Mouse (Mus musculus): ENCODE results near the gene Kbtbd12. TPM values are rescaled to one million over a fixed set of nuclear protein-coding genes. Genes with fewer than 3 reads are reported as not detected.
A peak's percentile ranks its signal among the peaks of the same experiment; 100 is the strongest.

Gene Kbtbd12
- 0.62 TPM in 1 of 2 replicates, not detected in the other for polyA plus RNA-seq (2014; fragmentation: Nextera tagmentation; extraction: Ambion mirVana)

DNA sequence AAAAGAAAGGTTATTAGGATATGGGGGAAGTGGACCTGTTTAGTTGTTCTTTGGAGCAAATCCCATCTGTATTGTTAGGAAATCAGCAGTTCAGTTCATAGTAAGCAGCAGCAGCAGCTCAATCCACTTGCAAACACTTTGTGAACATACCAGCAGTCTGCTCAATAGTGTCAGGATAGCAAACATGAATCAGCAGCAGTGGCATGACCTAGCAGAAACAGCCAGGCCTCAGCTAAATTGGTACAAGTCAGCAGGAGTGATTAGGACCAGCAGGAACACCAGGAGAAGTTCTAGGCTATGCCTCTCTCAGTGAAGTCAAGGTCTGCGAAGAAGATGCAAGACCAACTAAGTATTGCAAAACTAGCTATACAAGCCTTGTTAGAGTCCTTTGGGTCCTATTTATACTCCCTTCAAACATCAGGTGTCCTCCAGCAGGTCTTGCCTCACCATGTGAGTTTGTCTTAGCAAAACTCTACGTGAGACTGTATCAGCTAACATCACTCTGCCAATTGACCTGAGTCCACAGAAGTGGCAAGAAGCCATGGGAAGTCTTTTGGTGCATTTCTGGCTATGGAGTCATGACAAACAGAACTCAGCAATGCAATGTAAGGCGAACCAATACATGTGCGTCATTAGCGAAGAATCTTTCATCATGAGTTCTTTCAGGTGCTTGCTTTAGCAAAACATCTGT lies at the start of gene Kbtbd12:
Kbtbd12 (minus strand) TSS at position 340 of the 691 bp plus-strand sequence.
- Histone ChIP-seq H3K27me3 (ENCODE audit: control insufficient read depth, insufficient read depth, low read length) (no peaks in the 10 kb centered on the region; the same call in 1 of the 2 replicates), H3K9ac (no peak within 1 kb of the TSS), H3K27ac (no peak within 1 kb of the TSS; the same call in 1 of the 2 replicates), H3K4me1 (replicated peaks; ENCODE audit: control insufficient read depth, insufficient read depth, low read length) (peaks cover 14% of the 10 kb centered on the region), H3K4me2 (replicated peaks) (no peak within 1 kb of the TSS), H3K4me3 (replicated peaks; ENCODE audit: low read length) (no peak within 1 kb of the TSS), H3K36me3 (replicated peaks; ENCODE audit: control insufficient read depth, insufficient read depth) (no peaks in the 10 kb centered on the region), H3K9me3 (ENCODE audit: control insufficient read depth, low read length) (0 out of 2 replicates have a peak, but pooled peaks cover 7% of the 10 kb centered on the region)
- WGBS: 96% methylated on average over 5 of the region's 5 CpGs
- ATAC-seq (ENCODE audit: low FRiP score) (no peak), DNase-seq (ENCODE audit: low spot score) (no peak)

- 0 out of 2 replicates have a peak, but pooled peaks cover 7% of the 10 kb centered on the region for H3K4me1 ChIP-seq (replicated peaks; ENCODE audit: control insufficient read depth, insufficient read depth, low read length)
- ATAC-seq (ENCODE audit: low FRiP score): no peak
Observed at GRCm38 (mm10) chr6:88683380-88684053, 45.8 kb upstream of the Kbtbd12 start.

DNA sequence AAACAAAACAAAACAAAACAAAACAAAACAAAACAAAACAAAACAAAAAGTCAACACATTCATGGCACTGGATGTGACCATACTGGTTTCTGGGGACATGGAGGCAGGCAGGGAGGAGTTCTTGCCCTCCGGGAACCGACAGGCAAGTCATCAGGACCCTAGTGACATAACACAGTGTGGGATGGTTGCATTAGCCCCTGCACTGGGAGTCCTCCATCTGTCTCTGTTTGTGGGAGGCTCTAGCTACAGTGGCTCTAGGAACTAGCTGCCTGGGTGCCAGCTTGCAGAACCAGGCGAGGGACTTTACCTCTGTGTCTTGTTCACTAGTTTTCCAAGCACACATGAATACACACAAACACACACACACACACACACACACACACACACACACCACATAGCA lies 43.3 kb upstream of the Kbtbd12 start:
- H3K9ac ChIP-seq: no peak overlapping the region
- H3K9me3 ChIP-seq (ENCODE audit: control insufficient read depth, low read length): no peaks in the 10 kb centered on the region
- 0 out of 2 replicates have a peak, but pooled peaks cover 7% of the 10 kb centered on the region for H3K4me1 ChIP-seq (replicated peaks; ENCODE audit: control insufficient read depth, insufficient read depth, low read length)
- WGBS: 92% methylated on average over 3 of the region's 3 CpGs
- no peaks in the 10 kb centered on the region for H3K27me3 ChIP-seq (ENCODE audit: control insufficient read depth, insufficient read depth, low read length)
- H3K27ac ChIP-seq: no peak overlapping the region
- no peaks in the 10 kb centered on the region for H3K36me3 ChIP-seq (replicated peaks; ENCODE audit: control insufficient read depth, insufficient read depth)
- H3K4me2 ChIP-seq (replicated peaks): no peak overlapping the region
- H3K4me3 ChIP-seq (replicated peaks; ENCODE audit: low read length): no peak overlapping the region
- ATAC-seq (ENCODE audit: low FRiP score) (no peak), DNase-seq (ENCODE audit: low spot score) (no peak)

More at GRCm38 (mm10) chr6:88683380-88684053, 45.8 kb upstream of the Kbtbd12 start:
- Histone ChIP-seq H3K4me3 (replicated peaks; ENCODE audit: low read length) (no peak overlapping the region), H3K36me3 (replicated peaks; ENCODE audit: control insufficient read depth, insufficient read depth) (no peaks in the 10 kb centered on the region), H3K9me3 (ENCODE audit: control insufficient read depth, low read length) (no peaks in the 10 kb centered on the region), H3K27me3 (ENCODE audit: control insufficient read depth, insufficient read depth, low read length) (no peaks in the 10 kb centered on the region), H3K9ac (no peak overlapping the region), H3K27ac (peak overlapping the region; percentile 71), H3K4me2 (replicated peaks) (no peak overlapping the region)
- DNase-seq (ENCODE audit: low spot score): peak; percentile 49
- WGBS: 41% methylated on average over 7 of the region's 7 CpGs

DNA sequence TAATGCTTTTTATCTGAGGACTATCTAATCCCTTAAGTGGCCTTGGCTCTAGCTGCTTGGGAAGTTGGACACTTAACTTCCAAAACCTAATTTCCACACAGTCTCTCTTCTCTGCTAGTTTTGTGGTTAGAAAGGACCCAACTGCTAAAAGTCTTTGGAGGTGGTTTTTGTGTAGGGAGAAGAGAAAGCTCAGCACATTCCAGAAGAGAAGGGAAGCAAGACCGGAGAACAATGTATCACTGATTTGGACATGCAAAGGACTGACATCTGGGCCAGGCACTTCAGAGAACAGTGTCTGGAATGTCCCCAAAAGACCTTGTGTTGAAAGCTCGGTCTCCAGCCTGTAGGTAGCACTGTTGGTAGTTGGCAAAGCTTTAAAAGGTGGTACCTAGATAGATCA lies 40.0 kb upstream of the Kbtbd12 start:
- Histone ChIP-seq H3K4me1 (replicated peaks; ENCODE audit: control insufficient read depth, insufficient read depth, low read length) (no peaks in the 10 kb centered on the region), H3K4me3 (replicated peaks; ENCODE audit: low read length) (no peak overlapping the region), H3K9ac (no peak overlapping the region), H3K4me2 (replicated peaks) (no peak overlapping the region), H3K36me3 (replicated peaks; ENCODE audit: control insufficient read depth, insufficient read depth) (no peaks in the 10 kb centered on the region), H3K27me3 (ENCODE audit: control insufficient read depth, insufficient read depth, low read length) (no peaks in the 10 kb centered on the region), H3K27ac (no peak overlapping the region), H3K9me3 (ENCODE audit: control insufficient read depth, low read length) (no peaks in the 10 kb centered on the region)
- no peak for DNase-seq (ENCODE audit: low spot score)
- ATAC-seq (ENCODE audit: low FRiP score): no peak
- 73% methylated on average over 2 of the region's 2 CpGs for WGBS

DNA sequence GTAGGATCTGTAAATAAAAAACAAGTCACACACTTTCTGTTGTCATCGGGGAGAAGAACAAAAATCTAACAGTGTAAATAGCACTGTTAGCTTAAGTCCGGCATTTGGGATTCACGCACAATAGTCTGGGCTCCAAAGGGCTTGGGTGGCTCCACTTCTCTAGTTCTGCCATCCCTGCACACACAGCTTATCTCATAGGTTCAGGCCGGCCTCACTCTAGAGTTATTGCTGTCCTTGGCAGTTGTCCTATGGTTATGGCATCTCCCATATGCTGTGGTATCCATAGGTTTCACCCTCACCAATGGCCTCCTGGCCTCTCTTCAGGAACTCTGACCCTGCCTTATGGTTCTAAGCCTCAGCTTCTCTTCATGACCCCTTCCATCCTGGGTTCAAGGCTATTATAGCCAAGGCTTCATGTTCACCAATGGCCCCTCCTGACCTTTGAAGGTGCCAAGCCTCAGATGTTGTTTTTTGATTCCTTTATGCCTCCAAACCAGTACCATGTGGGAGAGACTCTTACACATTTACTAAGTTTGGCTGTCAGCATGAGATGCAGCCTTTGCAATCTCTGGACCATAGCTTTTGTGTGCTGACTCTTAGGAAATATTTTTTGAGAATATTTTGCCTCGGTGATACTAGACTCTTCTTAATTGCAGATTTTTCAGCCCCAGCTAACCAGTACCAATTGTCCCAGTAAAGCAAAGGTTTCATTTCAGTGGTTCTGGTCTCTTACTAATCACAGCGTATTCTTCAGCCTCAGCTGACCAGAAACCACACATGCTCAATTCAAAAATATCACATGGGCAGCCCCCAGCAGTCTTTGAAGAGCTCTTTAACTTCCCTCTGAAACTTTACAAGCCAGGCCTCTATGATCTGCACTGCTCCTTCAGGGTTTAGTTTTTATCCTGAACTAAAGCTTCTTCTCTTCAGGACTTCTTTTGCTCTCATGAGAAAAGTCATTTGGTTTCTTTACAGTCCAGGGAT lies 39.3 kb upstream of the Kbtbd12 start:
- H3K4me3 ChIP-seq (replicated peaks; ENCODE audit: low read length): no peak overlapping the region
- no peaks in the 10 kb centered on the region for H3K27me3 ChIP-seq (ENCODE audit: control insufficient read depth, insufficient read depth, low read length)
- 90% methylated on average over 6 of the region's 6 CpGs for WGBS
- no peak overlapping the region for H3K4me2 ChIP-seq (replicated peaks)
- H3K9me3 ChIP-seq (ENCODE audit: control insufficient read depth, low read length): no peaks in the 10 kb centered on the region
- no peak for DNase-seq (ENCODE audit: low spot score)
- H3K27ac ChIP-seq: no peak overlapping the region
- H3K4me1 ChIP-seq (replicated peaks; ENCODE audit: control insufficient read depth, insufficient read depth, low read length): no peaks in the 10 kb centered on the region
- no peaks in the 10 kb centered on the region for H3K36me3 ChIP-seq (replicated peaks; ENCODE audit: control insufficient read depth, insufficient read depth)
- H3K9ac ChIP-seq: no peak overlapping the region
- ATAC-seq (ENCODE audit: low FRiP score): no peak

- Histone ChIP-seq H3K4me3 (replicated peaks; ENCODE audit: low read length) (no peak overlapping the region), H3K4me1 (replicated peaks; ENCODE audit: control insufficient read depth, insufficient read depth, low read length) (no peaks in the 10 kb centered on the region), H3K9me3 (ENCODE audit: control insufficient read depth, low read length) (no peaks in the 10 kb centered on the region), H3K9ac (no peak overlapping the region), H3K4me2 (replicated peaks) (no peak overlapping the region), H3K27ac (no peak overlapping the region), H3K36me3 (replicated peaks; ENCODE audit: control insufficient read depth, insufficient read depth) (no peaks in the 10 kb centered on the region), H3K27me3 (ENCODE audit: control insufficient read depth, insufficient read depth, low read length) (no peaks in the 10 kb centered on the region)
- no peak for DNase-seq (ENCODE audit: low spot score)
- 94% methylated on average over 2 of the region's 2 CpGs for WGBS
- ATAC-seq (ENCODE audit: low FRiP score): no peak
Observed at GRCm38 (mm10) chr6:88675815-88676214, 38.1 kb upstream of the Kbtbd12 start.

GRCm38 (mm10) chr6:88662284-88662683 lies 24.5 kb upstream of the Kbtbd12 start:
- no peaks in the 10 kb centered on the region for H3K27me3 ChIP-seq (ENCODE audit: control insufficient read depth, insufficient read depth, low read length)
- no peak overlapping the region for H3K9ac ChIP-seq
- 88% methylated on average over 3 of the region's 3 CpGs for WGBS
- no peak overlapping the region for H3K4me2 ChIP-seq (replicated peaks)
- no peaks in the 10 kb centered on the region for H3K9me3 ChIP-seq (ENCODE audit: control insufficient read depth, low read length)
- no peaks in the 10 kb centered on the region for H3K4me1 ChIP-seq (replicated peaks; ENCODE audit: control insufficient read depth, insufficient read depth, low read length)
- ATAC-seq (ENCODE audit: low FRiP score) (no peak), DNase-seq (ENCODE audit: low spot score) (no peak)
- no peak overlapping the region for H3K27ac ChIP-seq
- no peak overlapping the region for H3K4me3 ChIP-seq (replicated peaks; ENCODE audit: low read length)
- H3K36me3 ChIP-seq (replicated peaks; ENCODE audit: control insufficient read depth, insufficient read depth): no peaks in the 10 kb centered on the region

DNA sequence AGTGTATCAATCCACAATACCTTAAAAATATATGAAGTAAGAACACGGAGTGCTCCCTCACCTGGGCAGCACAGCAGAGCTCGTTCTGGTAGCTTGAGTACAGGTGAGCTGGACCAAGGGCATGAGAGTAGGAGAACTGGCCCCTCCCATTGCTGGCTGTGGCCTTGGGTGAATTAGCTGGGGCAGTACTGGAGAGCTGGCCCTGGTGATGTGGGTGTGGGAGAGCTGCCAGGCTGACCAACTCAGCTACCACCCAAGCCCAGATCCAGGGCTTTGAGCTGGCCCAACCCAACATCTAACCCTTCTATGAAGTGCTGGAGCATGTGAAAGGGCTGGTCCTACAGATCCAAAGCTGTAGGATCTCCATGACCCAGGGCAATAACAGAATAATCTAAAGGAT lies 23.9 kb upstream of the Kbtbd12 start:
- ATAC-seq (ENCODE audit: low FRiP score) (no peak), DNase-seq (ENCODE audit: low spot score) (no peak)
- H3K9me3 ChIP-seq (ENCODE audit: control insufficient read depth, low read length): no peaks in the 10 kb centered on the region
- 90% methylated on average over 2 of the region's 2 CpGs for WGBS
- H3K27me3 ChIP-seq (ENCODE audit: control insufficient read depth, insufficient read depth, low read length): no peaks in the 10 kb centered on the region
- no peak overlapping the region for H3K4me3 ChIP-seq (replicated peaks; ENCODE audit: low read length)
- H3K4me1 ChIP-seq (replicated peaks; ENCODE audit: control insufficient read depth, insufficient read depth, low read length): no peaks in the 10 kb centered on the region
- no peak overlapping the region for H3K4me2 ChIP-seq (replicated peaks)
- H3K9ac ChIP-seq: no peak overlapping the region
- no peak overlapping the region for H3K27ac ChIP-seq
- no peaks in the 10 kb centered on the region for H3K36me3 ChIP-seq (replicated peaks; ENCODE audit: control insufficient read depth, insufficient read depth)
